Mouse (Mus musculus) right cerebral cortex, postnatal 14 days (tissue): ENCODE data around the gene Clec3a.
A peak's percentile ranks its signal among the peaks of the same experiment; 100 is the strongest.

Source experiments
- DNase-seq: peaks from one replicate; pipeline ENCODE4 v3.0.0; 2022

The Clec3a gene

DNA sequence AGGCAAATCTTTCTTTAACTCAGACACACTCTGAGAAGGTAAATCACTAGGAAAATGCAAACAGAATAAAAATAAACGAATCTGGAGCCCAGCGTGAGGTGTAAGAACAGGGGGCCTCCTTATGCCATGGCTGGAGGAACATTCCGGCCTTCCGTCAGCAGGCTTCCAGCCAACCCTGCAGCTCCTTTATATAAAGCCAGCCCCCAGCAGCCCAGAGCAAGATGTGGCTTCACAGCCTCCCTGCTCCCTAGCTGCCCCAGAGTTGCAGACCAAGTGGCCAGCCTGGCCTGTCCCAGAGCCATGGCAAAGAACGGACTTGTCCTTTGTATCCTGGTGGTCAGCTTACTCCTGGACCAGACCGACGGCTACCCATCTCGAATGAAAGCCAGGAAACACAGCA lies at the start of gene Clec3a:
TSS of gene Clec3a (plus strand) at position 301 of the 400 bp plus-strand sequence.
- no peak for DNase-seq

DNA sequence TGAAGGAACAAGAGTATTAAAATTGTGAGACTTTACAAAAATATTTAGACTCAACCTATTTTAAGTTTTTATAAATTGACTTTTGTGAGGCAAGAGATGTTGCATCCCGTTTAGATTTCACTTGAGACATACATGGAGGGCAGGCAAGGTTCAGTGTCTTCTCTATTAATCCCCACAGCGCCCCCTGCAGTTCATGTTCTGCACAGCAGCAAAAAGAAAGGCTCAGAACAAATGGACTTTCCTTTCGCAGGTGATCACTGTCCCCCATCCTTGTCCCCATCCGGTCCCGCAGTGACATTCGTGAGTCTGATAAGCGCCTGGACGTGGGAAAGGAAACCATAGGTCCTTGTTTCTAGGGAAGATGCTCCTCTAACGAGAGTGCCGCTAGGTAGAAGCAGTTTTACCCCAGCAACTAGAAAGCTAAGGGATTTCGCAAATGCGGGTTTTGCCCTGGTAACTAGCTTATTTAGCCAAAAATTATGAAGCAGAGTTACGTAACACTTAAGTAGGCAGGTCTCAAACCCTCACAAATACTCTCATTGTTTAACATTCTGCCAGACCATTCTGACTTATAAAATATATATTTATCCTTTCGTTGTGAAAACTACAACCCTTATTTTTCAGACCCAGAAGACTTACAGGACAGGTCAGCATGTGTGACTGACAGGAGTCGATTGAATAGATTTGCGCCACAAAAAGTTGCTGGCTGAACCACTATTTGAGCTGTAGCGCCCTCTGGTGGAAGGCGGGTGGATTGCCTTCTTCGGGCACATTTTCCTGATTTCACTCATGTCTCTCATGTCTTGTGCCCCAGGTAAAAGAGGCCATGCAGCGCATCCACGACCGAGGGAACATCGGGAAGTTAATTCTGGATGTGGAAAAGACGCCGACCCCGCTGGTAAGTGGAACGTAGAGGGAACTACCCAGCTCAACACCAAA lies 48.6 kb upstream of the Clec3a start:
- peak; percentile 84 for DNase-seq

DNA sequence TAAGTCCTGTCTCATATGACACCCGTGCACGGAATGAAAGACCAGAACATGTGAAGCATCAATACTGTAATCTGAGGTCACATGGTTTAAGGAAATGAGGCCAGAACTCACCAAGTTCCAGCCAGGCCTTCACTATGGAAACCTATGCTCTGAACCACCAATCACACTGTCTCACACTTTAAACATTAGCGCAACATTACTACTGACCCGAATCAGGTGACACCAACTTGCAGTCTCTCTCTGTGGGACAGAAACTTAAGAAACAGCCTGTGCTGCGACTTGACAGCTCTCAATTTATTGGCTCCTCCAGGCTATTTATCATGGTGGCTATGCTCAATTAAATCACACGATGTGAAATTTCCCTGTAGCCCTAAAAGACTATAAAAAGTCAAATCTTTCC lies 43.5 kb upstream of the Clec3a start:
- no peak for DNase-seq

DNA sequence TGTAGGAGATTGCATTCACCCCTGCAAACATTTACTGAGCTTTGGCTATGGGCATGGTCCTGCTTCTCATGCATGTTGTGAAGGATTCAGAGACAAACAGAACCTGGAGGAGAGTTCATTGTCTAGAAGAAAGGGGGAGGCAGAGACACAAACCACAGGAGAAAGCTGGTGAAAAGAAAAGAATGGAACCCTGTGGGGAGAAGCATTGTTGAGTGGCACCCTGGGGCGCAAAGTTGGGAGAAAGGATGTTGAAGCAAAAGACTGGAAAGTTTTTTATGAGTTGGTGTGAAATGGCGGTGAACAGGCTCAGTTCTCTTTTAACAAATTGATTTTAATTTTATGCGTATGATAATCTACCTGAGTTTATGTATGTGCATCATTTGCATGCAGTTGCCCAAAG lies 33.7 kb upstream of the Clec3a start:
- no peak for DNase-seq

DNA sequence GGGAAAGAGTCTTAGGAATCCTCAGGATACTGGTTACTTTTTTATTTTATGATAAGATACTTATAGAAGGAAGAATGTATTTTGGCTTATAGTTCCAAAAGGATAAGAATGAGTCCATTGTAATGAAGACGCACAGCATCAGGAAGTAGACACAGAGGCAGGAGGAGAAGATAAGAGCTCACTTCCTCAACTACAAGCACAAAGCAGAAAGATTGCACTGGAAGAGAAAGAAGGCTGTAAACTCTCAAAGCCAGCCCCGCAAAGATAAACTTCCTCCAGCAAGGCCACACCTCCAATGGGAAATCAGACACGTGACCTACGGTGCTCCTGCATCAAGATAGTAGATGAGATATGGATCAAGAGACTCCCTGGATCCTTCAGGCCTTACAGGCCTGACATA lies 30.4 kb upstream of the Clec3a start:
- DNase-seq: no peak

DNA sequence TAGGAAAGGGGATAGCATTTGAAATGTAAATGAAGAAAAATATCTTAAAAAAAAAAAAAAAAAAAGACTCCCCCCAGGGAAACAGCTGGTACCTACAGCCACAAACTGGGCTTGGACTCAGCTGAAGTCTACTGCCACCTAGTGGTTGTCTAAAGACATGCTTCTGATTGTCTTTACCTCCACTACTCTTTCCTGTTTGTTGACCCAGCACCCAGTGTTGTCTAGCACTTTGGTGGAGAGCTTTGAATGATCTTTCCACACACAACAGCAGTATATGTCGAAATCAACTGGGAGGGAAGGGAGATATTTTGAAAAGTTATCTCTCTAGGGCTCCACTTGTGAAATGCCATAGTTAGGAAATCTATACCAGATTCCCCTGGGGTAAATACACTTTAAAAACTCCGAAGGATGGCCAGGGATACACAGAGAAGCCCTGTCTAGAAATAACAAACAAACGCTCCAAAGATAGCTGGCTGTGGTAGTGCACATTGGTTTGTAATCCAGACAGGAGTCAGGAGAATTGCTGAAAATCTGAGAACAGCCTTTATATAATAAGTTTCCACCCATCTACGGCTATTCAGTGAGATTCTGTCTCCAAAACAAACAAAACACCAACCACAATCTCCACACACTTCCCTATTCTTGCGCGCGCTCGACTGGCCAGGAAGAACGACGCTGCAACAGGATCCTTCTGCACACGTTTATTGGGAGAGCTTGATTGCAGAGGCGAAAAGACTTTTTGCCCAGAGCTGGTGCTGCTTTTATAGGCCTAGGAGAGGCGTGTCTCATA lies 27.2 kb upstream of the Clec3a start:
- no peak for DNase-seq

DNA sequence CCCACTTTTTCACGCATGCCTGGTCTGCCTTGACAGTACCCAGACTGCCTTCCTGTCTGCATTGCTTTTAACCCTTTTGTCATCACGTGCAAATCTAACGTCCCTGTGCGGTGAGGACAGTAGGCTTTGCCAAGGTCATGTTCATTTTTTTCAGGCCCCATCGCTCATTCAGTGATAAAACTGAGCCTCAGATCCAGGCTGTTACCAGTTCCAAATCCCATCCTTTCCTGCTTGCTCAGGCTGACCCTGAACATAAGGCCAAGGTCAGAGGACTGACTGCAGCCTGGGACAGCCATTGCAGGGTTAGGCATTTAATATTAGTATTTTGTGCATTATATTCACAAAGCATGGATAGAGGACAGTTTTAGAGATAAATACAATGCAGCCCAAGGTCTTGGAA lies 19.6 kb upstream of the Clec3a start:
- DNase-seq: no peak

DNA sequence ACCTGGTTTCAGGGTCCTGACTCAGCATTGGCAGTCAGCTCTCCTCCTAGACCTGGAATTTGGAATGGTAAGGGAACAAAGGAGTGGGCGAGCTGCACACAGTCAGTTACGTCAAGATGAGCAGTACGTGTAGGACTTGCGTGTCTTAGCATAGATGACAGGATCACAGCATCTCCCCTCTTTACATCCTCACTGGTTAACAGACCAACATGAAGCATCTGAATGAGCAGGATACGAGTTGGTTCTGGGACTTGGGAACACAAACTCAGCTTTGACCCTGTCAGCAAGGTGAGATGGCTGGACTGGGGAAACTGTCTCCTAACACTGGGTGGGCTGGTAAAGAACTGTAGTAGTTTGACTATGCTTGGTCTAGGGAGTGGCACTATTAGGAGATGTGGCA lies 18.6 kb upstream of the Clec3a start:
- DNase-seq: no peak

DNA sequence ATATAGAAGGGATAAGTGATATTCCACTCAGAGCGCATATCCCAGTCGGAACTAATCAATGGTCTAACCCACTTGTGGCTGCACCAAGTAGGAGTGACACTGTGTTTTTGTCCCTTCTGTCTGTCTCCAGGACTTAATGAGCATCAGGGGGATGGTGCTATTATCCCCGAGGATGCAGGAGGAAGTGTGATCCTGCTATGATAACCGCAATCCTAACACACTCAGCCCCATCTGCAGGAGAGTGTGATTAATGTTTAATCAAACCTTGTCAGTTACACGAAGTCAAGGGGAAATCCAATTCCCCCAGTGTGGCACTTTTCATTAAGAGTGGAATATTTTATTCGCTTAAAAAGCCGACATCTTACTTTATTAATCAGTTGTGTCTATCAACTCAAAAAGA lies 16.2 kb upstream of the Clec3a start:
- DNase-seq: no peak

DNA sequence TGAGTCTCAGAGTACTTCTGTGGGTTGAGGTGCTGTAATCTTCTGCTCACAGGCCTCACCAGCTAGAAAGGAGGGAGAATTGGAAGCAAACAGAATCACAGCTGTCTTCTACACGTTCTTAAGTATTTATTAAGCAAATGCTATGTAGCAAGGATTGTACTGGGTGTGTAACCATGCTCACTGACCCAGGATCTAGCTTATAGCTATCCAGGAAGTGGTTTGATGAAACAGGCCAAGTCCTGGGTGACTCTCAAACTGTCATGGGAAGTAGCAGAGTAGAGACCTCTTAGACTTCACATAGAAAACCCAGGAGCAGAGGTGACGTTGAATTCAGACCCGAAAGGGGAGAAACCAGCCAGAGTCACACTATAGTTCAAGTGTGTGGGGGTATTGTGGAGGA lies 6.5 kb upstream of the Clec3a start:
- no peak for DNase-seq

DNA sequence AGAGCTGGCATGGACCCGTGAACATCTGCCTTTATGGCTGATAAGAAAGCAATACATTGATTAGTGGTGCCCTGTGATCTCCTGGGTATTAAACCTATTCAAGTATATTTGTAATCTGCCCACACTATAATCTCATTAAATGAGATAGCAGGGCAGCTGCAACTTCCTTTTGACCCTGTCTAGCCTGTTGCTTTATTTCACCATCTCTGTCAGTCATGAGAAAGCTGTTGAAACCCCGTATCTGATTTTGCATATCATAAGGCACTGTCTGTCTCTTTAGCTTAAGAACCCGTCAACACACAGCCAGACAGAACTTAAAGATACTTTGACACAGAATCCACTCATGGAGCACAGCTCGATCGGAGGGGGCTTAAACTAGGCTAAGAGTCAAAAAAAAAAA lies 600 bp downstream of the Clec3a start:
- DNase-seq: no peak

DNA sequence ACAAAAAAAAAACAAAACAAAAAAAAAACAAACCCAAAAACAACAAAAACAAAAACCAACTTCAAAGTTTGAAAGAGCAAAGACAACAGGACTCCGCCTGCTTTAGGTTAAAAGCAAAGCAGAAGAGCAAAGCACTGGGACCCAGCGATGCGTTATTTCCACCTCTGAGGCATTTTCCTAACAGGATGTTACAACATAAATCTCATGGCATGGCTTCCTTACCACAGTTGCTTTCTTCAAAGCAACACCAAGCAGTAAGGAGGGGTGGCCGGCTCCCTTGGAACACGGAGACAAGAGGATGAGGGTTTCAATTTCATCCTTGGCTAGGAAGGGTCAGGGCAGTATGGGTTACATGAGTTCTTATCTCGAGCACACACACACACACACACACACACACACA lies 1.0 kb downstream of the Clec3a start:
- no peak for DNase-seq

DNA sequence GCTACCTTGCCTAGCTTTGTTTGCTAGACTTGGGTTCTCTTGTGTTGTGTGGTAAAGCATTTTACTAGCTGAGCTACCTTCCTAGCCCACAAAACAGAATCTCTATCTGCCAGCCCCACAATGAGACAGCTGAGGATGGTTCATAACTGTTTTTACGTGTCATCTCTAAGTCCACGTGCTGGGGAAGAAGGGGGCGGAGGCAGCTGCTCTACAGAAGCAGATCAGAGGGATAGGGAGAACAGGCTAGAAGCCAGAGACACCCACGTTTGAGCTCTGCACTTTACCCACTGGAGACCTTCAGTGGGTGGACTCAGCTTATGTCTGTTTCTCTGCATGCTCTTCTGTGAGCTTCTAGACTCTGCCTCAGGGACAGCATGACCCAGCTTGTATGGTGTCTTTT lies 3.7 kb downstream of the Clec3a start:
- DNase-seq: peak; percentile 20

DNA sequence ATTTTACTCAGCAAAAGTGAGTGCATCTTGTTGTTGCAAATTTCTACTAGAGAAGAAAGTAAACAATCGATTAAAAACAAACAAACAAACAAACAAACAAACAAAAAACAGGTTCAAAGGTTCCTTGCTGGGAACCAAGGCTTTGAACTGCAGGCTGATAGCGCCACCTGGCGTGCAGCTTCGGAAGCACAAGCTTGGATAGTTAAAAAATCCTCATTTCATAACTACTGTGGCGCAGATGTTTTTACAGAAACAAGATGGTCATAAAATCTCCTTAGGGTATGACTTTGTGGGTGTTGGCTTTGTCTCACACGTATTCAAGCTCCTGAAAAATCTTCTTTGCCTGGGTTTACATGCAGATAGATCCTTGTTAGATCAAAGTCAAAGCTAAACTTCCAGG lies 20.4 kb downstream of the Clec3a start:
- peak; percentile 68 for DNase-seq

DNA sequence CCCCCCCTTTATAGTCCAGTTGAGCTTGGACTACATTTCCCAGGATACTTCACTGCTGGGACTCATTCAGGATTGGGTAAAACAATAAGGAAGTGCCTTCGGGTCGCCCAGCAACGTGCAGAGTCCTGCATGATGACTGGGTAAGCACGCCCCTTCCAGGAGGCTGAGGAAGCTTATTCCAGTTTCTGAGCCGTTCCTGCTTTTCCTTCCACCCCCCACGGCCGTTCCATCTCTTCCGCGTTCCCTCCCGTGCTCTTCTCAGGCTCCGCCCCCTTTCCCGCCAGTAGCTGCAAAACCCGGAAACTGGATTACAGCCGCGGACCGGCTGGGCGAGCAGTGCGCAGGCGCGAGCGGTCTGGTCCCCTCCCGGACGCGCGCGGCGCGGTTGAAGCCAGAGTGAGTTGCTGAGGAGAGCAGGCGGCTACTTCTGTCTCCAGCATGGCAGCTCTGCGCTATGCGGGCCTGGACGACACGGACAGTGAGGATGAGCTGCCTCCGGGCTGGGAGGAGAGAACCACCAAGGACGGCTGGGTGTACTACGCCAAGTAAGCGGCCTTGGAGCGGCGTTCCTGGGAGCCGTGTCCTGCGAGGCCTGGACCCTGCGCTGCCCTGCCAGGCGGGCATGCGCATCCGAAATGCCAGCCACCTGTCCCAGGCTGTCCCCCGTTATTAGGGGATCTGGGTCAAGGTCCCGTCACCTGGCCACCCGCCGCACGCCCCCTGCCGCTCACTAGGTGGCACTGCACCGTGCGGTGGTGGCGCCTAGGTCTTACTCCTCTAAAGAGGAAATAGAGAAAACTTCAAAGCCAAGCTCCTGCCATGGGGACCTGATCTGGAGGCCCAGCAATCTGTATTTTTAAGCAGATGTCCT lies 21.7 kb downstream of the Clec3a start, which contains the start of gene Wwox:
TSS of gene Wwox (plus strand) at position 322 of the 871 bp plus-strand sequence.
- DNase-seq: peak; percentile 99

DNA sequence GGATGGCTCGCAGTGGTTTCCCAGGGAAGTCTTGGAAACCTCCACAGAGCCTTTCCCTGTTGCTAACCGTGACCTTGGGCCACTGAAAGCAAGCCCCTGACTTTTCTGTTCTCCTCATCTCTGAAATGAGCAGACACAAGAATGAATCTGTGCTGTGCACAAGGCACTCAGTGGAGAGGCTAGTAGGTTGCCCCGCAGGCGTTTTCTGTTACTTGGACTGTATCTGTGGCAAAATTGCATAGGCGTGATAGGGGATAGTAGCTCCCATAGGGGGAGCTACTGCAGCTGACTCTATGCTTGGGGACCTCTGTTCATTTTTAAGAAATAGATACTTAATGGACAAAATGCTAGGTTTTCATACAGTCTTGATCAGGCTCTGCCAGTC lies 22.3 kb downstream of the Clec3a start:
- DNase-seq: no peak

DNA sequence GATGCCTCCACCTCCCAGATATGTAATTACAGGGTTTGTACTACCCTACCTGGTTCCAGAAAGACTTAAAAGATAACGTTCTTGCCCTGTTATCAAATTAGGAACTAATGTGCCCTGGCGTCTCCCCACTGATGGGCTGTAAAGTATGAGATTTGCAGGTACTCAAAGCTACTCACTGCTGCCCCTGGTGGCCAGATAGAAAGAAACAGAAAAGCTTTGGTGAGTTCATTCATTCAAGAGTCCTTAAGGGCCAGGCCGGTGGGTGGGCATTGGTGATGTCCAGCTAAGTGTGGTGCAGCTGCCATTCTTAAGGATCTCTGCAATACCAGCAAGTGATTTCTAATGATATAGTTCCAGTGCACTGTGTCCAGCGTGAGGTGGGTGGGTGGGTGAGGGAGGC lies 23.7 kb downstream of the Clec3a start:
- peak; percentile 31 for DNase-seq

DNA sequence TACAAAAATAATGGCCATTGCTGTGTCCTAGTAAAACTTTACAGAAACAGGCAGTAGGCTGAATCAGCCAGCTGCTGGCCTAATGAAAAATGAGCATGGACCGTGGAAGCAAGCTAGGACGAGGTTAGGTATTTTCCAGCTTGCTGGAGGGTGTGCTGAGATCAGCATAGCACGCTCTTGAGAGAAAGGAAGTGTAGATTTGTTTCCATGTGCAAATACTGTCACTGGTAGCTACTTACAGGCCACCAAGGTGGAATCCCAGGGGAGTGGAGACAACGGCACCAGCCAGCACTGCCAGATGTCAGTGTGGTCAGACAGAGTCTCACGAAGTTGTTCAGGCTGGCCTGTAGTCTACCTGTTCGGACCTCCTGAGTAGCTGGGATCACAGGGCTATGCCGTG lies 29.0 kb downstream of the Clec3a start:
- no peak for DNase-seq

DNA sequence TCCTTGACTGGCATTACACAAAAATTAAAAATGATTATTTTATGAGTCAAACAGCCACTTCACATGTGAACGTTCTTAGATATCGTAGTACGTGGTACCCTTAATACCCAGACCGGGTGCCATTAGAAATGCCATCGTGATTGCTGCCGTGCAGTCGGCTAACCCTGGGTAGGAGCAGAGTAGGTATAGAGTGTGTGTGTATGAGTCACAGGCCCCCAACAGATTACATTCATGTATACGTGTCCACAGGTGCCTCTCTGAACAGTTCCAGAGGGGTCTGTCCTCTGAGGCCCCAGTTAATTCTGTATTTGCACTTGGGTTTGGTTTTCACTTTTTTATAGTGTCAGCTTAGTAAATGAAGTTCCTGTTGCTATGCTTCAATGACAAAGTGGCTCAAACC lies 34.4 kb downstream of the Clec3a start:
- no peak for DNase-seq

DNA sequence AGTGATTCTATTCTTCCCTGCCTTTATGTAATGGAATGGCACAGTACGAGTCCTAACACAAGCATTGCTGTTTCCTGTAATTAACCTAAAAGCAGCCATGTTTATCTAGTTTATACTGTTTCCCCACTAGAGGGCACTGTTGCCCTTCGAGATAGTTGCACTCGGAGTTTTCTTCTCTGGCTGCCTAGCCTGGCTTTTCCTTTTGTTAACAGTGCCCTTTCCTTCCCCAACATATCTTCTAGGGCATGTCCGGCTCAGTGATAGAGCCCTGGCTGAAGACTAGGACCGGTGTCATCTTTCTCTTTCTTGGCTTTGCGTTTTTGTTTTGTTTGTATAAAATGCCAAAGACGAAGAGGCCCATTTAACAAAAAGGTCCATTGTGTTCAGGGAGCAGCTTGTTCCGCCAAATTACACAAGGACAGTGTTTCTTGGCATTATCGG lies 34.9 kb downstream of the Clec3a start:
- peak; percentile 51 for DNase-seq

DNA sequence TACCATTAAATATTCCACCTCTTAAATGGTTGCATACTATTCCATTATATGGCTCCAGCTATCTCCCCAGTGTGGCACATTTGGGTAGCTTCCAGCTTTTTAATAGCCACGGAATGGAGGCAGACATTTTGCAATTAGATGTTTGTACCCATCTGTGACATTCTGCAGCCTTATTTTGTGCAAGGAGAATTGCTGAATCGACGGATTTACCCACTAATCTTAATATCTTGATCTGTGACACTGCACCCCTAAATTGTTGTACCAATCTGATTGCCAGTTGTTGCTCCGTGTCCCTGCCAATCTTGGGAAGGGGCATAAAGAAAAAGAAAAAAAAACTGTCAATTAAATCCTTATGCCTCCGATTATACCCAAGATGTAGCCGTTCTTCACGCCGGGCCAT lies 37.4 kb downstream of the Clec3a start:
- DNase-seq: no peak

DNA sequence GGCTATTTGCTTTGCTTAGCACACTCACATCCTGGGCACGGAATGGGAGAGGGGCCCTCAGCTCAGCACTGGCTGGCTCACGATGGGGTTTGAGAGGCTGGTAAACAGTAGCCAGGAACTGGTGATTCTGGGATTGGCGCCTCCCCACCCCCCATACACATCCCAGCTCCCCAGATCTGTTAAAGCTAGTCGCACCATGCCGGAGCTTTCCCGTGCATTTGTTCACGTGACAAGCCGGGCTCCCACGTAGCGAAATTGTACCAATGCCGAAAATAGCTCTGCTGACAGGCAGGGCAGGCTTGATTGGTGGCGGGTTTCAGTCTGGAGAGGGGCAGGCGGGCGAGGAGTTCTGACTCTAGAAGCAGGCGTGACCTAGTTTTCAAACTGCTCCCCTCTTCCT lies 38.1 kb downstream of the Clec3a start:
- DNase-seq: peak; percentile 22
